Mouse (Mus musculus) embryonic fibroblast, embryonic 13.5 days (primary cell): ENCODE results near the gene Ero1lb.
"Not testable (repeated sequence)": the region's sequence is repeated elsewhere in the genome, so short reads cannot be mapped to it uniquely, and the experiment has no call there.

Experiments
- CTCF ChIP-seq: IDR thresholded peaks from 2 replicates; pipeline ENCODE4 v1.5.1; 2011; ENCODE audit warnings: mild to moderate bottlenecking, control low read depth, low read length, moderate library complexity, borderline replicate concordance; ENCODE audit not compliant: insufficient read depth
- POLR2A ChIP-seq: IDR thresholded peaks from 2 replicates; pipeline ENCODE4 v1.6.1; 2011; ENCODE audit warnings: low read depth, mild to moderate bottlenecking, control low read depth, low read length, moderate library complexity

- TF ChIP-seq CTCF, POLR2A: not testable (repeated sequence)
These were observed 48.9 kb downstream of the Ero1lb start for GRCm38 (mm10) chr13:12614591-12614990.
